Mouse (Mus musculus): ENCODE data around the gene Gstm3.
"Not testable (repeated sequence)": the region's sequence is repeated elsewhere in the genome, so short reads cannot be mapped to it uniquely, and the experiment has no call there.

The Gstm3 gene

DNA sequence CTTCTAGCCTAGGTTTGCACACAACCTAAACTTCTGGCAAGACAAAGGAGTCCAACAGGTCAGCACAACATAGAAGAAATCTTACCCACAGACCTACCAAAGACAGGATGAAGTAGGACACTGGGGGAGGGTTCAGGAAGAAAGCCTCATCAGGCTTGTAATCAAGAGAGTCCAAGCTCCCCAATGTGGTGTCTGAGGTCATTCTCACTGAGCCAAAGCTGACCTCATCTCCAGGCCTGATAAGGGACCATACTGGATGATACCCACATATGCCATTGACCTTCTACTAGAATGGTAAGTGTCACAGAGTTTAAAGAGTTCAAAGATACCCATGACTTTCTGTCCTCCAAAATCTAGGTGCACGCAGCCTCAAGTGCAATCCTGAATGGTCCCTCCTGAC lies 5.2 kb upstream of the Gstm3 start:
- no peak for DNase-seq (ENCODE audit: low spot score in 2 of 2)

GRCm38 (mm10) chr3:107972070-107972469 lies 3.0 kb upstream of the Gstm3 start:
- no peak for DNase-seq (ENCODE audit: low spot score in 2 of 2)

DNA sequence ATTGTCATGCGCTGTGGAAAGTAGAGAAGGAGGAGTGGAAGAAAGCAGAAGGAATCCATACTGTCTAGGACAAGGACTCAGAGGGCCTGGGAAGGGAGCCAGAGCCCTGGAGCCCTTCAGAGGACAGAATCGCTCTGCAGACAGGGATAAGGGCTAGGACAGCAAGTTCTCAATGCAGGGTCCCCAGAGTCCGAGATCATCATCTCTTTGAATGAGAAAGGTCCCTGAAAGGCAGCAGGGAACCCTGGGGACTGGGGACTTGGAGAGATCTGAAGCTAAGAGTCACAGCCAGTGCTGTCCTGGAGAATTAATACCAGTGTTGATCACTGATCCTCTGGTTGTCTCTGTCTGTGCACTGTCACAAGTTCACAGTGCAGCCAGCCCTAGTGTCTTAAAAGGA lies 2.0 kb upstream of the Gstm3 start:
- DNase-seq (ENCODE audit: low spot score in 2 of 2) = not testable (repeated sequence)

GRCm38 (mm10) chr3:107966631-107967030 lies 2.5 kb downstream of the Gstm3 start:
- DNase-seq (ENCODE audit: low spot score in 2 of 2) = no peak

GRCm38 (mm10) chr3:107965592-107965991 lies 3.5 kb downstream of the Gstm3 start:
- DNase-seq (ENCODE audit: low spot score in 2 of 2) = no peak

DNA sequence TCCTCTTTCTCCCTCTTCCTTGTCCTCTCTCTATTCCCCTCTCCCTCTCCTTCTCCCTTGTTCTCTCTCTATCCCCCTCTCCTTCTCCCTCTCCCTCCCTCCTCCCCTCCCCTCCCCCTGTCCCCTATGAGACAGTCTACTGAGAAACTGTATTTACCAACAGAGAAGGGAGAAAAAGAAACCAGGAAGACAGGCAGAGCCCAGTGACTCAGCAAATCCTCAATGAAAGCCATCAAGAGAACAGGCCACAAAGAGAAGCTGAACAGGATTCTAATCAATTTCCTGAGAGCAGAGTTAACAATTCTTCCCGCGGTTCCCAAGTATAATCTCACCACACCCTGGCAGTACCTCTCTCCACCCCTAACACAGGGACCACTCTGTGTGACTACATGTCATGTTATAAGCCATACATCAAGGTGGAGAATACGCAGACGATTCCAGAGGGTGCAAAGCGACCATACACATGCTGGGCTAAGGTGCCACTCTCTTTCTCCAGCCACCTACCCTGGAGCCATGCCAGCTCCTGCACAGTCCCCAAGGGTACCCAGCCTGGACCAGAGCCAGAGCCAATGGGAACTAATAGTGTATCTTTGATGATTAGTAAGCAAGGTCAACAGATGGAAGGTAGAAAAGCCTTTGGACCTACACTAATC lies 4.3 kb downstream of the Gstm3 start:
- no peak for DNase-seq (ENCODE audit: low spot score in 2 of 2)

DNA sequence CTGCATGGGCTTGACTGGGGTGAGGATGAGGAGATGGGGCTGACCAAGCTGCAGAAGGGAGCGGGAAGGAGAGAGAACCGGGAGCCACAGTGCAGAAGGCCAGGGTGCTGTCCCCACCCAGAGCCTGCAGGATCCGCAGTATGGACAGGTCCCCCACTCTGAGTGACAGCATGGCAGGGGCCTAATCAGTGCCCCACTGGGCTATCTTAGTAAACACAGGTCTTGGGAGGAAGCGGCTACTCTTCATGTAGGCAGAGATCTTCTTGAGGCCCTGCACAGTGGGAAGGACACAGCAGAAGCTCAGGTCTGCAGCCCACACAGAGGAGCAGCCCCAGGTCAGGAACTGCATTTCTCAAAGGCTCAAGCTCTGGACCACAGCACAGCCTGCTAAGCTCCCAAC lies 5.1 kb downstream of the Gstm3 start:
- DNase-seq (ENCODE audit: low spot score in 2 of 2) = no peak

GRCm38 (mm10) chr3:107955260-107955659 lies 13.8 kb downstream of the Gstm3 start:
- not testable (repeated sequence) for DNase-seq (ENCODE audit: low spot score in 2 of 2)

DNA sequence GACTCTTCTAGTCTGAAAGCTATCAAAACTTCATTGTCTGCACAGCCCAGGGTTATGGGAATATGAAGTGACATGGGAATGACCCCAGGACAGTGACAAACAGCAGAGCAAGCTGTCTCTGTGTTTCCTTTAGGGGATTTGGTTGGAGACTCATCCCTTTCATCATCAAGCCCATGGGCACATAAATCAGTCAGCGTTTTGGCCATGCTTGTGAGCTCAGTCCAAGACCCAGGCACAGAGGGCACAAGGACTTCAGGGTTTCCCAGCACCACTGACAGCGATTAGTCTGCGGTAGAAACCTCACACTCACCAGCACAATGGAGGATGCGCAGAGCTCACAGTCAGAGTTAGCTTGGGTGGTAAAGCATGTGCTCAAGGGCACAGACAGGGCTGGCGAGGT lies 15.2 kb downstream of the Gstm3 start:
- DNase-seq (ENCODE audit: low spot score in 2 of 2) = no peak

GRCm38 (mm10) chr3:107953328-107953755 lies 15.7 kb downstream of the Gstm3 start:
- DNase-seq (ENCODE audit: low spot score in 2 of 2) = peak; percentile 40 to 42

DNA sequence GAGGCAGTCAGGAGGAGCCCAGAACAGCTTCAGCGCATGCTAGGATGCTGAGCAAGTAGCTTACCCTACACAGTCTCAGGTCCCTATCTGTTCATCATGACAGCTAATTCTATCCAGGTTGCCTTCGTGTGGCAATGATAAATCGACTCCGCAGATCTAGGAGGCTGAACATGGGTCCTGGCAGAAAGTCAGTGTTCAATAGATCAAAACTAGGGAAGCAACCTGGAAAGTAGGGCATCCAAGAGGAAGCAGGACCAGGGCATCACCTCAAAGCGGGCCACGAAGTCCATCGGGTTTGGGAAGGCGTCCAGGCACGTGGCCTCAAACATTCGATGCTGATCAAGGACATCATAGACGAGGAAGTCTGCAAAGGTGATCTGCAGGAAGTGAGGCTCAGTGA lies 18.6 kb downstream of the Gstm3 start:
- no peak for DNase-seq (ENCODE audit: low spot score in 2 of 2)

- not testable (repeated sequence) for DNase-seq (ENCODE audit: low spot score in 2 of 2)
These were observed 19.6 kb downstream of the Gstm3 start for GRCm38 (mm10) chr3:107949461-107949860.

DNA sequence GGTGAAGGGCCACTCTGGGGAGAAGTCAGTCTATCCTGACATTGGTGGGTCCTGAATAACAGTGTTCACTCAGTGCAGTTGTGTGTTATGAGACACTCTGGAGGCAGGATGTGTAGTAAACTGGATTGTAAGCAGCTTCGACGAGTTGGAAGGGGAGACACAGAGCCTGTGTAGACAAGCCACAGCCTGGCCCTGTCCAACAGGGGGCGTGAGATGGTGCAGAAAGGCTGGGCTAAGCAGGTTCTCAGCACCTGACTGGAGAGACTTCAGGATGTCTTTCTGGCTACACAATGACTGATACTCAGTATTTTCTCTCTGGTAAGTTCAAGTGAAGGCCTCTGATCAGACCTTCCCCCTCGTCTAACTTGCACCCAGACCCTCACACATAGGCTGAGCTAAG lies 23.4 kb downstream of the Gstm3 start:
- DNase-seq (ENCODE audit: low spot score in 2 of 2) = no peak

- no peak for DNase-seq (ENCODE audit: low spot score in 2 of 2)
These were observed 25.7 kb downstream of the Gstm3 start, which contains the start of gene Gstm6 for GRCm38 (mm10) chr3:107943239-107943990. Gene Gstm6 (minus strand): TSS chr3:107943749.

- no peak for DNase-seq (ENCODE audit: low spot score in 2 of 2)
These were observed 27.8 kb downstream of the Gstm3 start for GRCm38 (mm10) chr3:107941261-107941660.

GRCm38 (mm10) chr3:107940524-107940923 lies 28.6 kb downstream of the Gstm3 start:
- no peak for DNase-seq (ENCODE audit: low spot score in 2 of 2)

DNA sequence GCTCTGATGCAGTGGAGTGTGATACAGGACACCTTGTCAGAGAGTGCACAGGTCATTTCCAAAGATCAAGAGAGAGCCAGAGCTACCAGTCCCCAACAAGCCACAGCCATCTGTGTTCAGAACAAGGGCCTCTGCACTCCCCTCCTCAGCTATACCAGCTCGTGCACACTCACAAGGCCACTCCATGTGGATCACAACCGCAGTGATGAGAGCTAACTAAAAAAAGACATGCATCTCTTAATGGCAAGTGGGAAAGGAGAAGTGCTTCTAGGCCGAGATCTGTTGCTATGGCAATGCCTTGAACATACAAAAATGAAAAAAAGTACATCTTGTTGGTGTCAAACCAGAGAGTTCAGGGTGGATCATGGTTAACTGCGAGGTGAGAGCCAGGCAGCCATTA lies 29.3 kb downstream of the Gstm3 start:
- DNase-seq (ENCODE audit: low spot score in 2 of 2) = peak in 1 of 2 experiments; percentile 65

GRCm38 (mm10) chr3:107939403-107939802 lies 29.7 kb downstream of the Gstm3 start:
- DNase-seq (ENCODE audit: low spot score in 2 of 2) = peak in 1 of 2 experiments; percentile 56

DNA sequence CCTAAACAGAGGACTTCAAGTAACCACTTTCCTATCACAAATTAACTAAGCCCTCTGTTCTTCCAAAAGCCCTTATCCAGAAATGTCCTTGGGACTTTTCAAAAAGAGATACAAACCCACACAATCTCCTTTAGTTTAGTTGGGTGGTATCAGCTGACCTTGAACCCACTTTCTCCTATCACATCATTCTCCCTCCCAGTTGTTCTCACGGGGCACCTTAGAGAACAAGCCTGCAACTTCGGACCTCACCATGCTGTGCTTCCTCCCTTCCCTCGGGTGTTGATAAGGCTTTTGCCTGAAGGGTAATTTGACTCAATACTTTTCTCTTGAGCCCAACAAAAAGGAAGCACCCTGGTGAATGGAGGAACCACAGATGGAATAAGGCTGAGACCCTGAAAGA lies 33.2 kb downstream of the Gstm3 start:
- DNase-seq (ENCODE audit: low spot score in 2 of 2) = no peak

- no peak for DNase-seq (ENCODE audit: low spot score in 2 of 2)
These were observed 33.8 kb downstream of the Gstm3 start for GRCm38 (mm10) chr3:107935268-107935667.

DNA sequence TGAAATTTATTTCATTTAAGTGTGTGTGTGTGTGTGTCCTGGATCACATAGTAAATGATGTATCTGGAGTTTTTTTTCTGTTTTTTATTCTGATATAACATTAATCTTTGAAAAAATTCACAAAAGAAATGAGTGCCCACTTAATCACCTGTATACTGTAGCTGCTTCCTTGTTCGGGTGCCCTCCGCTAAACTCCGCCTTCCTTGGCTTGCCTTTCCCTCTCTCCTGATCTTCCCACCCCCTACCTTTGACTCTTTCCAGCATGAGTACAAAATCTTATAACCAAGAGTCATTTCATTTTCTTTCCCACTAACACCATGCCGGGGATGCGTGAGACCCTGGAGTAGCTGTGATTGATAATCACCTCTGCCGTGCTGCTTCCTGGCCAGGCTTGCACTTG lies 37.0 kb downstream of the Gstm3 start:
- DNase-seq (ENCODE audit: low spot score in 2 of 2) = no peak

- peak; percentile 97 to 98 for DNase-seq (ENCODE audit: low spot score in 2 of 2)
These were observed 37.4 kb downstream of the Gstm3 start, which contains the start of gene Gstm7 for GRCm38 (mm10) chr3:107931670-107932069. Gene Gstm7 (minus strand): TSS chr3:107931817.

DNA sequence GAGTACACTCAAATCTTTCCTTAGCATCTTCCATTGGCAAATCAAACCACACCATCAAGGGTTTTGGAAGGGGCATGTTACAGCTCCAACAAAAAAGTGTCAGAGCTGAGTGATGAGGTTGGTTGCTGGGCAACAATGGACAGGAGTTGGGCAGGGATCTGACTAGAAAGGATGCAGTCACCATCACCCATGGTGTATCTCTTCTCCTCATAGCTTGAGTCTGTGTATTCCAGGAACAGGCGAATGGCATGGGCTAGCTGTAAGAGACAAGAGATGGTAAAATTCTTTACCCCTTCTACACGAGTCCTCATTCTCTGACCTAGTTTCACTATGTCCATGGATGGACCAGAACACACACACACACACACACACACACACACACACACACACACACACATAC lies 37.9 kb downstream of the Gstm3 start:
- no peak for DNase-seq (ENCODE audit: low spot score in 2 of 2)
